Mouse (Mus musculus) CH12.LX (cell line): ENCODE measurements at regions not wholly inside any gene's neighbourhood (a gene's known extent, or its start where the extent isn't known, plus 50 kb on each side); places are given as distances from the start of the nearest gene placed in this dataset.
A peak's percentile ranks its signal among the peaks of the same experiment; 100 is the strongest.

ENCODE experiments used
- DNase-seq: peaks from one replicate; pipeline ENCODE4 v3.0.0-alpha.2; 2013; ENCODE audit errors: extremely low read depth
- H3K27ac ChIP-seq: 2 replicates; pipeline ENCODE4 v1.5.1; 2012; ENCODE audit warnings: low read depth, mild to moderate bottlenecking, control low read depth, moderate library complexity; ENCODE audit not compliant: insufficient read depth
- H3K27me3 ChIP-seq: replicated peaks from 2 replicates; pipeline ENCODE3; 2012; ENCODE audit warnings: inconsistent platforms
- H3K36me3 ChIP-seq, 2 experiments: replicated peaks in 1 of 2; 2 replicates each; pipeline versions ENCODE3 to v1.6.1; 2012; ENCODE audit warnings: inconsistent platforms in 1 of 2, low read length in 1 of 2, mild to moderate bottlenecking in 1 of 2, mixed read lengths in 1 of 2, moderate library complexity in 1 of 2; ENCODE audit not compliant: control insufficient read depth in 1 of 2, insufficient read depth in 1 of 2
- H3K4me1 ChIP-seq, 2 experiments: 2 replicates each; pipeline ENCODE4 v1.6.1; 2012; ENCODE audit warnings: inconsistent platforms in 1 of 2, moderate library complexity in 1 of 2; ENCODE audit not compliant: insufficient read depth in 2 of 2, control insufficient read depth in 1 of 2
- H3K4me2 ChIP-seq: 2 replicates; pipeline ENCODE4 v1.6.1; 2012; ENCODE audit warnings: low read depth, mild to moderate bottlenecking, control low read depth; ENCODE audit not compliant: poor library complexity, insufficient read depth, severe bottlenecking
- H3K4me3 ChIP-seq, 3 experiments: fragments of 150-350 bp in 1 of 3; sonication (generic) in 1 of 3; replicated peaks in 1 of 3; 2 replicates each; pipeline versions ENCODE3 to v1.5.1; 2011 to 2012; ENCODE audit warnings: low read depth in 2 of 3, low read length in 2 of 3, mild to moderate bottlenecking in 2 of 3, moderate library complexity in 2 of 3, control low read depth in 1 of 3, improper control_type of control experiment in 1 of 3, inconsistent platforms in 1 of 3, mixed read lengths in 1 of 3; ENCODE audit not compliant: poor library complexity in 1 of 3
- H3K79me2 ChIP-seq: replicated peaks from 2 replicates; pipeline ENCODE4 v1.6.1; 2012; ENCODE audit warnings: mild to moderate bottlenecking, moderate library complexity; ENCODE audit not compliant: control insufficient read depth, poor library complexity, insufficient read depth, severe bottlenecking; ENCODE audit errors: extremely low read depth
- H3K9ac ChIP-seq: 2 replicates; pipeline ENCODE4 v1.6.1; 2012; ENCODE audit warnings: low read depth, mild to moderate bottlenecking, control low read depth, moderate library complexity; ENCODE audit not compliant: insufficient read depth
- H3K9me3 ChIP-seq: replicated peaks from 2 replicates; pipeline ENCODE3; 2012; ENCODE audit warnings: low read length, inconsistent platforms, mixed read lengths
- BHLHE40 ChIP-seq: IDR thresholded peaks from 2 replicates; pipeline ENCODE4 v1.6.1; 2011; ENCODE audit warnings: mild to moderate bottlenecking, low read depth, low read length, improper control_type of control experiment
- CHD1 ChIP-seq: IDR thresholded peaks from 2 replicates; pipeline ENCODE4 v1.6.1; 2012; ENCODE audit warnings: low read depth, low read length, improper control_type of control experiment, inconsistent platforms
- CHD2 ChIP-seq: IDR thresholded peaks from 2 replicates; pipeline ENCODE4 v1.6.1; 2011; ENCODE audit warnings: low read length, improper control_type of control experiment
- CTCF ChIP-seq, 2 experiments: IDR thresholded peaks in 1 of 2; conservative IDR thresholded peaks in 1 of 2; 2 replicates each; pipeline ENCODE4 v1.5.1; 2011 to 2012; ENCODE audit warnings: low read depth in 2 of 2, low read length in 2 of 2, improper control_type of control experiment in 1 of 2, inconsistent platforms in 1 of 2, mild to moderate bottlenecking in 1 of 2, moderate library complexity in 1 of 2
- E2F4 ChIP-seq: IDR thresholded peaks from 2 replicates; pipeline ENCODE4 v1.6.1; 2011; ENCODE audit warnings: low read depth, low read length, improper control_type of control experiment; ENCODE audit not compliant: insufficient replicate concordance
- ETS1 ChIP-seq: conservative IDR thresholded peaks from 2 replicates; pipeline ENCODE4 v1.6.1; 2012; ENCODE audit warnings: low read depth, mild to moderate bottlenecking, inconsistent platforms, low read length, improper control_type of control experiment, moderate library complexity
- GABPA ChIP-seq: IDR thresholded peaks from 2 replicates; pipeline ENCODE4 v1.6.1; 2012; ENCODE audit warnings: low read depth, low read length, improper control_type of control experiment, inconsistent platforms; ENCODE audit not compliant: insufficient replicate concordance
- HCFC1 ChIP-seq: IDR thresholded peaks from 2 replicates; pipeline ENCODE4 v1.6.1; 2012; ENCODE audit warnings: low read depth, mild to moderate bottlenecking, inconsistent platforms, low read length, improper control_type of control experiment
- KAT2A ChIP-seq: IDR thresholded peaks from 2 replicates; pipeline ENCODE4 v1.6.1; 2012; ENCODE audit warnings: low read length, improper control_type of control experiment, inconsistent platforms; ENCODE audit not compliant: insufficient replicate concordance
- MEF2A ChIP-seq: IDR thresholded peaks from 2 replicates; pipeline ENCODE4 v1.6.1; 2014; ENCODE audit warnings: low read depth, mild to moderate bottlenecking, inconsistent platforms, low read length, improper control_type of control experiment, borderline replicate concordance
- MXI1 ChIP-seq: IDR thresholded peaks from 2 replicates; pipeline ENCODE4 v1.6.1; 2011; ENCODE audit warnings: mild to moderate bottlenecking, low read depth, low read length, improper control_type of control experiment
- NRF1 ChIP-seq: IDR thresholded peaks from 2 replicates; pipeline ENCODE4 v1.6.1; 2014; ENCODE audit warnings: low read depth, mild to moderate bottlenecking, inconsistent platforms, low read length, improper control_type of control experiment, moderate library complexity
- PAX5 ChIP-seq: IDR thresholded peaks from 2 replicates; pipeline ENCODE4 v1.6.1; 2012; ENCODE audit warnings: low read length, inconsistent platforms, mixed read lengths
- POLR2AphosphoS2 ChIP-seq: IDR thresholded peaks from 2 replicates; pipeline ENCODE4 v1.6.1; 2011; ENCODE audit warnings: low read depth, low read length, improper control_type of control experiment
- RAD21 ChIP-seq: IDR thresholded peaks from 2 replicates; pipeline ENCODE4 v1.6.1; 2011; ENCODE audit warnings: low read depth, mild to moderate bottlenecking, low read length, improper control_type of control experiment, moderate library complexity
- RCOR1 ChIP-seq: conservative IDR thresholded peaks from 2 replicates; pipeline ENCODE4 v1.6.1; 2012; ENCODE audit warnings: low read depth, mild to moderate bottlenecking, inconsistent platforms, low read length, improper control_type of control experiment
- SIN3A ChIP-seq: IDR thresholded peaks from 2 replicates; pipeline ENCODE4 v1.6.1; 2012; ENCODE audit warnings: low read length, improper control_type of control experiment, inconsistent platforms
- SMC3 ChIP-seq: IDR thresholded peaks from 2 replicates; pipeline ENCODE4 v1.6.1; 2011; ENCODE audit warnings: low read depth, low read length, improper control_type of control experiment
- TCF12 ChIP-seq: IDR thresholded peaks from 2 replicates; pipeline ENCODE4 v1.6.1; 2014; ENCODE audit warnings: low read depth, mild to moderate bottlenecking, inconsistent platforms, low read length, improper control_type of control experiment
- UBTF ChIP-seq: IDR thresholded peaks from 2 replicates; pipeline ENCODE4 v1.6.1; 2012; ENCODE audit warnings: low read depth, mild to moderate bottlenecking, inconsistent platforms, low read length, improper control_type of control experiment, moderate library complexity
- USF1 ChIP-seq: IDR thresholded peaks from 2 replicates; pipeline ENCODE4 v1.6.1; 2014; ENCODE audit warnings: low read depth, mild to moderate bottlenecking, inconsistent platforms, low read length, improper control_type of control experiment
- ZC3H11A ChIP-seq: IDR thresholded peaks from 2 replicates; pipeline ENCODE4 v1.6.1; 2012; ENCODE audit warnings: low read depth, mild to moderate bottlenecking, inconsistent platforms, low read length, improper control_type of control experiment
- ZNF384 ChIP-seq: IDR thresholded peaks from 2 replicates; pipeline ENCODE4 v1.6.1; 2012; ENCODE audit warnings: low read depth, low read length, improper control_type of control experiment, inconsistent platforms
- dilution Hi-C: fragments of 300-500 bp; cut with MboI; formaldehyde crosslinking; loops from 2 replicates; pipeline ENCODE4 v1.14.3; 2020; ENCODE audit warnings: low sequenced_read_pairs; ENCODE audit not compliant: extremely low pct_unique_long_range_greater_than_20kb, extremely low pct_ligation_motif_present
- in situ Hi-C: fragments of 300-500 bp; cut with MboI; formaldehyde crosslinking; loops from 3 replicates; pipeline ENCODE4 v1.14.3; 2019; ENCODE audit warnings: low sequenced_read_pairs, low pct_ligation_motif_present, low pct_unique_long_range_greater_than_20kb, mixed read lengths

- no peak overlapping the region for H3K4me3 ChIP-seq
- H3K4me1 ChIP-seq = peaks cover 2 to 30% of the 10 kb centered on the region in 2 experiments; a peak in 3 of 4 replicates
- no peak overlapping the region for H3K27ac ChIP-seq
- dilution Hi-C loops (no loop called here), in situ Hi-C loops (no loop called here)
- no peaks in the 10 kb centered on the region for H3K36me3 ChIP-seq
- no peak overlapping the region for H3K9ac ChIP-seq
- TF ChIP-seq PAX5 (no peak), TCF12 (no peak), CHD2 (no peak), NRF1 (no peak), MEF2A (no peak), E2F4 (no peak)
- peaks cover 2% of the 10 kb centered on the region for H3K9me3 ChIP-seq
- H3K27me3 ChIP-seq = peaks cover 8% of the 10 kb centered on the region
- H3K4me2 ChIP-seq = no peak overlapping the region
- H3K79me2 ChIP-seq = no peaks in the 10 kb centered on the region
- DNase-seq = no peak
Observed at GRCm38 (mm10) chr9:61695821-61696220, 218.5 kb downstream of the Rplp1 start.

DNA sequence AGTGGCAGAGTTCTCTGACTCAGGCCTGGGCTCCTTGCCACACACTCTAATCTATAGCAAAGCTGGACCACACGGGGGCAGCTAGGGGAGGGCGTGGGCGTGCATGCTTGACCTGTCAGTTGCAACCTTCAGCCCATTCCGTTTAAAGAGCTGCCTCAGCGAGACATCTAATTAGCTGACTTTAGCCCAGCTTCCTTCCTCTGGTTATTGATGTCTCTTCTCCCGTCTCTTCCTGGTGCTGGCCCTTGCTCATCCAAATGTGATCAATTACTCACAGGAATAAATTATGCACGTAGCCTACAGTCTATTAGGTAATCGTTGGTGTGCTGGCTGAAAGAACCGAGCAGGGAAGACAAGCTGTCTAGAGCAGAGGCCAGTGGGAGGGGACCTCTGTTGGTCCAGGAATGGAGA is 219.0 kb downstream of the Rplp1 start:
- dilution Hi-C loops = no loop called here
- no peaks in the 10 kb centered on the region for H3K36me3 ChIP-seq
- DNase-seq = no peak

GRCm38 (mm10) chr9:61694206-61694605 is 220.1 kb downstream of the Rplp1 start:
- Histone ChIP-seq H3K4me1 (peaks cover 2 to 25% of the 10 kb centered on the region in 2 experiments; a peak in 3 of 4 replicates), H3K36me3 (no peaks in the 10 kb centered on the region), H3K27ac (no peak overlapping the region), H3K79me2 (no peaks in the 10 kb centered on the region), H3K9me3 (peaks cover 2% of the 10 kb centered on the region), H3K4me2 (no peak overlapping the region), H3K27me3 (peaks cover 3% of the 10 kb centered on the region), H3K4me3 (no peak overlapping the region), H3K9ac (no peak overlapping the region)
- TF ChIP-seq UBTF (no peak), CHD1 (no peak), ETS1 (no peak), POLR2AphosphoS2 (no peak)
- in situ Hi-C loops = loop anchor here (5.0 kb wide), 1 partner anchor 322 kb away; the partner anchor contains the start of gene Tle3
- dilution Hi-C loops = no loop called here
- no peak for DNase-seq

More for the DNA sequence above, 219.0 kb downstream of the Rplp1 start:
- TF ChIP-seq ZNF384 (no peak), BHLHE40 (no peak), MXI1 (no peak), CTCF (conservative IDR thresholded peaks at IDR 0.05 in 1 of 2, IDR thresholded peaks at IDR 0.05 in 1 of 2; ENCODE audit: low read depth in 2 of 2, low read length in 2 of 2) (peak in 1 of 2 experiments; percentile 39; a peak in 2 of 4 replicates), KAT2A (no peak), HCFC1 (no peak), RCOR1 (no peak), RAD21 (peak; percentile 21), SIN3A (no peak), SMC3 (peak; percentile 54), USF1 (no peak), CHD2 (no peak), ZC3H11A (no peak), GABPA (no peak), NRF1 (no peak), ETS1 (no peak)
- TF ChIP-seq, all 38 proteins: peak for 3
- in situ Hi-C loops = no loop called here
- no peaks in the 10 kb centered on the region for H3K79me2 ChIP-seq
- H3K4me1 ChIP-seq = peaks cover 2 to 25% of the 10 kb centered on the region in 2 experiments; a peak in 3 of 4 replicates
- no peak overlapping the region for H3K9ac ChIP-seq
- H3K4me2 ChIP-seq = no peak overlapping the region
- peaks cover 4% of the 10 kb centered on the region for H3K27me3 ChIP-seq
- no peak overlapping the region for H3K4me3 ChIP-seq
- H3K27ac ChIP-seq = no peak overlapping the region
- H3K9me3 ChIP-seq = peaks cover 2% of the 10 kb centered on the region
